10 mouse cellular contexts compared by ENCODE assay signal in the genomic region with DNA sequence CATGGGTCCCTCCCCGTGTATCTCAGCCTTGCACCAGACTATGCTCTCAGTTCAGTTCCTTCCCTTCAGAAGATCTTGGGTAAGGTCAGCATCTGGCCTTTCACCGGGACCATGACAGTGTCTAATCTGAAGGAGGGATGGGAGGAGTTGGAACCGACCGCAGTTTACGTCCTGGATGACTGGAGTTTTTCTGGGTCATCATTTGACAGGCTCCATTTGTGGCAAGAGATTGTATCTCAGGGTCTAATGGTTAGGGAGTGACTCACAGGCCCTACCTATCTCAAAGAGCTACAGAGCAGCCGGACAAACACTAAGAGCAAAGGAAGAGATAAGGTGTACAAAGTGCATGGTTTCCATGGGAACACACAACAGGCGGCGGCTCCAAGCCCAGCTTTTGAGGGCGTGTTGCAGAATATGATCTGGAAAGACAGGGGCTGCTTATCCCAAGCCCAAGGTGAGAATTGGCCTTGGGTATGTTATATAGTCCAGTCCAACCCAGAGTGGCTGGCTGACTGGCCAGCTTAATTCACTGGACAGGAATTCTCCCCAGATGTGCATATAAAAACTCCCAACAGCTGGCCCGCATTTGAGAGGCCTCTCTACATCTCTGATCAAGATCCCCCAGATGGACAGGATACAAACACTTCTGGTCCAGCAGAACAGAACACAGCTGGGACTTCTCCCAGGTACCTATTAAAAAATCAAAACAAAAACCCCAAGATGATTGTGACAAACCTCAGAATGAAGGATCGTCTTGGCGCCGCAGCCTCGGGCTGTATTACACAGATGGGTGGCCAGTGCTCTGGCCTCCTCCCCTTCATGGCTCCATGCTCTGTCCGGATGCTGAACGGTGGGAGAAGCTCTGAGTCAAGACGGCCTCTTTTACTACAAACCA. TPM values are rescaled to one million over a fixed set of nuclear protein-coding genes. Genes with fewer than 3 reads are reported as not detected.
DNase-seq lines count a peak whose midpoint lies in the region; ATAC-seq and TF ChIP-seq lines count a peak whose summit lies in the region.
"Had no signal": no experiment of that assay in that cellular context is flagged by ENCODE, and none has a peak within 500 bp of the region (broad histone marks: within the 10 kb centered on the region; RNA-seq: fewer than 3 reads in every experiment).

No protein-coding gene starts in this region.

- 70% methylated on average over 17 of the region's 17 CpGs for WGBS in limb, embryonic 12.5 days
- 89% methylated on average over 17 of the region's 17 CpGs for WGBS in limb, embryonic 10.5 days
- WGBS in small intestine, adult 2 months = 30% methylated on average over 17 of the region's 17 CpGs

- no peak for TF ChIP-seq CTCF in small intestine, adult 2 months (IDR thresholded peaks at IDR 0.05; ENCODE audit: extremely low read depth, insufficient read length, insufficient replicate concordance, low read depth, low read length)

- peaks cover 4% of the 10 kb centered on the region for H3K4me1 ChIP-seq in limb, embryonic 12.5 days (replicated peaks)
- peaks cover 12% of the 10 kb centered on the region; the same call in 1 of the 2 replicates for H3K4me1 ChIP-seq in limb, embryonic 10.5 days
- peaks cover 23% of the 10 kb centered on the region for H3K4me1 ChIP-seq in small intestine, adult 2 months (ENCODE audit: control insufficient read depth, insufficient read depth, insufficient read length, low read length)

- no peak for TF ChIP-seq POLR2A in small intestine, adult 2 months (IDR thresholded peaks at IDR 0.05; ENCODE audit: low read depth, low read length)

- H3K4me3 ChIP-seq in limb, embryonic 12.5 days (replicated peaks) = no peak overlapping the region
- H3K4me3 ChIP-seq in limb, embryonic 10.5 days = no peak overlapping the region
- no peak overlapping the region for H3K4me3 ChIP-seq in small intestine, adult 2 months (ENCODE audit: low read depth, low read length)

- no peak for ATAC-seq in limb, embryonic 12.5 days (ENCODE audit: insufficient number of reproducible peaks, insufficient read depth, low FRiP score, low TSS enrichment, low read depth)
- ATAC-seq: hindbrain, postnatal 0 days had no signal

- no peaks in the 10 kb centered on the region for H3K27me3 ChIP-seq in limb, embryonic 12.5 days
- no peaks in the 10 kb centered on the region for H3K27me3 ChIP-seq in limb, embryonic 10.5 days (ENCODE audit: low read depth, poor library complexity, severe bottlenecking)
- no peaks in the 10 kb centered on the region for H3K27me3 ChIP-seq in small intestine, adult 2 months (ENCODE audit: control insufficient read depth, insufficient read depth, low read length)

- H3K36me3 ChIP-seq in limb, embryonic 12.5 days = no peaks in the 10 kb centered on the region
- H3K36me3 ChIP-seq in limb, embryonic 10.5 days = no peaks in the 10 kb centered on the region
- no peaks in the 10 kb centered on the region for H3K36me3 ChIP-seq in small intestine, adult 2 months (ENCODE audit: control insufficient read depth, insufficient read depth, low read length)

- H3K9ac ChIP-seq in limb, embryonic 12.5 days (replicated peaks) = no peak overlapping the region

- H3K4me2 ChIP-seq in limb, embryonic 12.5 days = no peak overlapping the region

- DNase-seq in limb, embryonic 10.5 days (ENCODE audit: low spot score) = no peak
- DNase-seq in forelimb bud, embryonic 11.5 days (ENCODE audit: low read depth, low spot score) = peak; percentile 16
- peak; percentile 57 for DNase-seq in liver
- DNase-seq in cerebellum, adult 11 months = no peak
- DNase-seq in layer of hippocampus, adult 9-10 months (ENCODE audit: low spot score) = no peak
- no peak for DNase-seq in cerebellum, adult 18-20 months
- DNase-seq: right cerebral cortex, postnatal 14 days had no signal

- peaks cover 10% of the 10 kb centered on the region; the same call in 1 of the 2 replicates for H3K9me3 ChIP-seq in limb, embryonic 12.5 days
- H3K9me3 ChIP-seq in limb, embryonic 10.5 days (replicated peaks) = peaks cover 2% of the 10 kb centered on the region; the same call in 1 of the 2 replicates

- H3K27ac ChIP-seq in limb, embryonic 12.5 days = 0 out of 2 replicates have a peak overlapping the region, but pooled peaks have one; percentile 47
- H3K27ac ChIP-seq in limb, embryonic 10.5 days = no peak overlapping the region
- H3K27ac ChIP-seq in small intestine, adult 2 months (ENCODE audit: insufficient read depth, low read depth, low read length) = peak overlapping the region; percentile 92
- H3K27ac ChIP-seq: hindbrain, postnatal 0 days had no signal

RNA-seq across cellular contexts. Expression of a gene that starts 12.7 kb away (rescaled TPM):
- 386 and 390 TPM in 2 replicates for polyA plus RNA-seq in limb, embryonic 12.5 days (2016; fragmentation: Nextera tagmentation; extraction: Ambion mirVana)
- 385 and 390 TPM in 2 replicates for polyA plus RNA-seq in limb, embryonic 10.5 days (2016; fragmentation: Nextera tagmentation; extraction: Ambion mirVana)
- 159 and 390 TPM in 2 replicates for polyA plus RNA-seq in small intestine, adult 2 months (2012; rRNA removed)

RNA-seq across cellular contexts. Expression of a gene that starts 49.1 kb away (rescaled TPM):
- 476 and 492 TPM in 2 replicates for polyA plus RNA-seq in limb, embryonic 12.5 days (2016; fragmentation: Nextera tagmentation; extraction: Ambion mirVana)
- 393 and 402 TPM in 2 replicates for polyA plus RNA-seq in limb, embryonic 10.5 days (2016; fragmentation: Nextera tagmentation; extraction: Ambion mirVana)
- 15.4 and 29.4 TPM in 2 replicates for polyA plus RNA-seq in small intestine, adult 2 months (2012; rRNA removed)

Comparison
In these comparisons a context has a peak if more than half of its experiments do, and no peak if none do; other contexts are left out.
1. DNase-seq: peak in forelimb bud, embryonic 11.5 days (single experiment) and liver (single experiment); none in limb, embryonic 10.5 days (single experiment), cerebellum, adult 11 months (single experiment), layer of hippocampus, adult 9-10 months (single experiment) and cerebellum, adult 18-20 months (0 of 2).
2. RNA of a gene that starts 49.1 kb away (polyA plus RNA-seq): 476 to 492 TPM in limb, embryonic 12.5 days and 393 to 402 TPM in limb, embryonic 10.5 days; 15.4 to 29.4 TPM in small intestine, adult 2 months; every median in the first group is over 10 times any median in the second.